Mouse (Mus musculus) macrophage (primary cell): Measurements from ENCODE around the gene Rbpj. TPM values are rescaled to one million over a fixed set of nuclear protein-coding genes. Genes with fewer than 3 reads are reported as not detected.
A peak's percentile ranks its signal among the peaks of the same experiment; 100 is the strongest.

Experiments used
- H3K27ac ChIP-seq: fragments of 350-480 bp; formaldehyde crosslinking; 2 replicates; pipeline ENCODE4 v1.9.0; 2021
- H3K36me3 ChIP-seq: fragments of 350-480 bp; formaldehyde crosslinking; 2 replicates; pipeline ENCODE4 v1.9.0; 2021; ENCODE audit errors: inconsistent target
- H3K4me3 ChIP-seq: fragments of 350-480 bp; formaldehyde crosslinking; 2 replicates; pipeline ENCODE4 v1.9.0; 2021; ENCODE audit errors: inconsistent target
- H3K79me2 ChIP-seq: fragments of 350-480 bp; formaldehyde crosslinking; 2 replicates; pipeline ENCODE4 v1.9.0; 2021; ENCODE audit errors: inconsistent target
- WGBS: methylation state at CpG from one replicate; pipeline ENCODE4 v1.1.7; 2026; ENCODE audit warnings: inconsistent platforms; ENCODE audit not compliant: missing documents; 5-methylcytosine and 5-hydroxymethylcytosine counted together
- polyA plus RNA-seq: library from polyadenylated mRNA; stranded (reverse); fragments of 250-400 nt; gene quantifications from 3 replicates; pipeline ENCODE4 v1.2.4, GENCODE M21; 2018; ENCODE audit warnings: inconsistent platforms

Rbpj gene
- polyA plus RNA-seq, 1 experiment from 2014 or later, result 31.2 TPM

- H3K36me3 ChIP-seq, result no peaks in the 10 kb centered on the region
- peak overlapping the region; percentile 85 for H3K4me3 ChIP-seq
- WGBS, result 72% methylated on average over 5 of the region's 5 CpGs
- peak overlapping the region; percentile 94 for H3K27ac ChIP-seq
- peaks cover 77% of the 10 kb centered on the region for H3K79me2 ChIP-seq
Observed at GRCm38 (mm10) chr5:53593080-53593688, 127.2 kb downstream of the Rbpj start.

GRCm38 (mm10) chr5:53594274-53594673 lies 128.3 kb downstream of the Rbpj start:
- 12% methylated on average over 4 of the region's 4 CpGs for WGBS
- H3K27ac ChIP-seq, result peak overlapping the region; percentile 94
- peaks cover 88% of the 10 kb centered on the region for H3K79me2 ChIP-seq
- peak overlapping the region; percentile 85 for H3K4me3 ChIP-seq
- H3K36me3 ChIP-seq, result no peaks in the 10 kb centered on the region

- Histone ChIP-seq H3K36me3 (no peaks in the 10 kb centered on the region), H3K4me3 (no peak overlapping the region), H3K27ac (no peak overlapping the region), H3K79me2 (peaks cover 100% of the 10 kb centered on the region)
Observed at GRCm38 (mm10) chr5:53598510-53598909, 132.6 kb downstream of the Rbpj start.

- Histone ChIP-seq H3K4me3 (no peak overlapping the region), H3K36me3 (no peaks in the 10 kb centered on the region), H3K27ac (no peak overlapping the region), H3K79me2 (peaks cover 100% of the 10 kb centered on the region)
- 100% methylated on average over 1 of the region's 1 CpGs for WGBS
Observed at GRCm38 (mm10) chr5:53599116-53599515, 133.2 kb downstream of the Rbpj start.

- 92% methylated on average over 8 of the region's 8 CpGs for WGBS
- H3K4me3 ChIP-seq, result no peak overlapping the region
- H3K27ac ChIP-seq, result no peak overlapping the region
- H3K36me3 ChIP-seq, result no peaks in the 10 kb centered on the region
- peaks cover 100% of the 10 kb centered on the region for H3K79me2 ChIP-seq
Observed at GRCm38 (mm10) chr5:53602194-53602593, 136.2 kb downstream of the Rbpj start.

GRCm38 (mm10) chr5:53605450-53605849 lies 139.5 kb downstream of the Rbpj start:
- no peak overlapping the region for H3K4me3 ChIP-seq
- WGBS, result 75% methylated on average over 4 of the region's 4 CpGs
- H3K36me3 ChIP-seq, result no peaks in the 10 kb centered on the region
- H3K27ac ChIP-seq, result no peak overlapping the region
- peaks cover 100% of the 10 kb centered on the region for H3K79me2 ChIP-seq

- Histone ChIP-seq H3K36me3 (no peaks in the 10 kb centered on the region), H3K4me3 (no peak overlapping the region), H3K27ac (0 out of 2 replicates have a peak overlapping the region, but pooled peaks have one; percentile 4), H3K79me2 (peaks cover 100% of the 10 kb centered on the region)
- WGBS, result 78% methylated on average over 7 of the region's 9 CpGs
Observed at GRCm38 (mm10) chr5:53607230-53607996, 141.5 kb downstream of the Rbpj start.

GRCm38 (mm10) chr5:53618844-53619243 lies 152.9 kb downstream of the Rbpj start:
- Histone ChIP-seq H3K27ac (no peak overlapping the region), H3K4me3 (no peak overlapping the region), H3K79me2 (peaks cover 100% of the 10 kb centered on the region), H3K36me3 (no peaks in the 10 kb centered on the region)
- 95% methylated on average over 1 of the region's 1 CpGs for WGBS

- 88% methylated on average over 3 of the region's 3 CpGs for WGBS
- Histone ChIP-seq H3K27ac (no peak overlapping the region), H3K36me3 (peaks cover 7% of the 10 kb centered on the region; the same call in 1 of the 2 replicates), H3K4me3 (no peak overlapping the region), H3K79me2 (peaks cover 85% of the 10 kb centered on the region)
Observed at GRCm38 (mm10) chr5:53632026-53632425, 166.1 kb downstream of the Rbpj start.

GRCm38 (mm10) chr5:53636795-53637194 lies 170.8 kb downstream of the Rbpj start:
- 0 out of 2 replicates have a peak, but pooled peaks cover 4% of the 10 kb centered on the region for H3K36me3 ChIP-seq
- H3K4me3 ChIP-seq, result no peak overlapping the region
- no peak overlapping the region for H3K27ac ChIP-seq
- H3K79me2 ChIP-seq, result peaks cover 100% of the 10 kb centered on the region
- 87% methylated on average over 3 of the region's 3 CpGs for WGBS

- WGBS, result 89% methylated on average over 3 of the region's 3 CpGs
- no peak overlapping the region for H3K27ac ChIP-seq
- peaks cover 100% of the 10 kb centered on the region for H3K79me2 ChIP-seq
- peaks cover 6% of the 10 kb centered on the region for H3K36me3 ChIP-seq
- no peak overlapping the region for H3K4me3 ChIP-seq
Observed at GRCm38 (mm10) chr5:53637206-53637605, 171.3 kb downstream of the Rbpj start.

GRCm38 (mm10) chr5:53638647-53639046 lies 172.7 kb downstream of the Rbpj start:
- Histone ChIP-seq H3K4me3 (no peak overlapping the region), H3K27ac (no peak overlapping the region), H3K36me3 (peaks cover 15% of the 10 kb centered on the region), H3K79me2 (peaks cover 100% of the 10 kb centered on the region)
- 76% methylated on average over 2 of the region's 3 CpGs for WGBS

- Histone ChIP-seq H3K79me2 (peaks cover 88% of the 10 kb centered on the region), H3K4me3 (no peak overlapping the region), H3K36me3 (peaks cover 49% of the 10 kb centered on the region), H3K27ac (no peak overlapping the region)
- WGBS, result 78% methylated on average over 1 of the region's 9 CpGs
Observed at GRCm38 (mm10) chr5:53646669-53647068, 180.7 kb downstream of the Rbpj start.

- WGBS, result 94% methylated on average over 2 of the region's 2 CpGs
- H3K36me3 ChIP-seq, result peaks cover 52% of the 10 kb centered on the region
- no peak overlapping the region for H3K27ac ChIP-seq
- H3K4me3 ChIP-seq, result no peak overlapping the region
- H3K79me2 ChIP-seq, result peaks cover 86% of the 10 kb centered on the region
Observed at GRCm38 (mm10) chr5:53647358-53647757, 181.4 kb downstream of the Rbpj start.

- Histone ChIP-seq H3K4me3 (no peak overlapping the region), H3K27ac (no peak overlapping the region), H3K79me2 (0 out of 2 replicates have a peak, but pooled peaks cover 5% of the 10 kb centered on the region), H3K36me3 (peaks cover 29% of the 10 kb centered on the region; the same call in 1 of the 2 replicates)
- 20% methylated on average over 1 of the region's 1 CpGs for WGBS
Observed at GRCm38 (mm10) chr5:53656596-53656995, 190.6 kb downstream of the Rbpj start.
